Mouse (Mus musculus) embryo, embryonic 11.5 days (tissue): ENCODE results near the gene Dapk1.

Source experiments
- DNase-seq: peaks from one replicate; pipeline ENCODE4 v3.0.0-alpha.2; 2012; ENCODE audit warnings: low read depth, low spot score

The Dapk1 gene

GRCm38 (mm10) chr13:60690921-60691320, 89.2 kb downstream of the Dapk1 start:
- DNase-seq = no peak

GRCm38 (mm10) chr13:60691940-60692339, 90.2 kb downstream of the Dapk1 start:
- no peak for DNase-seq

- no peak for DNase-seq
Measured at GRCm38 (mm10) chr13:60695186-60695980, 93.6 kb downstream of the Dapk1 start.

- no peak for DNase-seq
Measured at GRCm38 (mm10) chr13:60696323-60696722, 94.6 kb downstream of the Dapk1 start.

- DNase-seq = no peak
Measured at GRCm38 (mm10) chr13:60696741-60697140, 95.0 kb downstream of the Dapk1 start.

GRCm38 (mm10) chr13:60698021-60698420, 96.3 kb downstream of the Dapk1 start:
- no peak for DNase-seq

- no peak for DNase-seq
Measured at GRCm38 (mm10) chr13:60701671-60702171, 100.0 kb downstream of the Dapk1 start.

- no peak for DNase-seq
Measured at GRCm38 (mm10) chr13:60707541-60708468, 106.1 kb downstream of the Dapk1 start.

- no peak for DNase-seq
Measured at GRCm38 (mm10) chr13:60709136-60709535, 107.4 kb downstream of the Dapk1 start.

GRCm38 (mm10) chr13:60710963-60711362, 109.2 kb downstream of the Dapk1 start:
- DNase-seq = no peak

- DNase-seq = no peak
Measured at GRCm38 (mm10) chr13:60713537-60713936, 111.8 kb downstream of the Dapk1 start.

- DNase-seq = no peak
Measured at GRCm38 (mm10) chr13:60716107-60716506, 114.4 kb downstream of the Dapk1 start.

GRCm38 (mm10) chr13:60717421-60717820, 115.7 kb downstream of the Dapk1 start:
- no peak for DNase-seq

- DNase-seq = no peak
Measured at GRCm38 (mm10) chr13:60719581-60719980, 117.8 kb downstream of the Dapk1 start.

- DNase-seq = no peak
Measured at GRCm38 (mm10) chr13:60722763-60723162, 121.0 kb downstream of the Dapk1 start.

- no peak for DNase-seq
Measured at GRCm38 (mm10) chr13:60728276-60729054, 126.7 kb downstream of the Dapk1 start.

GRCm38 (mm10) chr13:60729055-60729402, 127.3 kb downstream of the Dapk1 start:
- no peak for DNase-seq

GRCm38 (mm10) chr13:60730587-60730986, 128.8 kb downstream of the Dapk1 start:
- DNase-seq = no peak

GRCm38 (mm10) chr13:60731001-60731400, 129.3 kb downstream of the Dapk1 start:
- no peak for DNase-seq

GRCm38 (mm10) chr13:60735306-60735705, 133.6 kb downstream of the Dapk1 start:
- DNase-seq = no peak

- DNase-seq = no peak
Measured at GRCm38 (mm10) chr13:60736421-60737105, 134.8 kb downstream of the Dapk1 start.
